Mouse (Mus musculus): ENCODE results near the gene Fgd5. TPM values are rescaled to one million over a fixed set of nuclear protein-coding genes. Genes with fewer than 3 reads are reported as not detected.
A peak's percentile ranks its signal among the peaks of the same experiment; 100 is the strongest.

Gene Fgd5
- total and polyA plus RNA-seq, 3 experiments: 0.03 TPM; not detected in 2

- peak; percentile 34 for DNase-seq (ENCODE audit: low read depth, low spot score)
- Histone ChIP-seq H3K36me3 (ENCODE audit: control insufficient read depth in 1 of 2, insufficient read depth in 2 of 2, low read length in 2 of 2) (no peaks in the 10 kb centered on the region), H3K79me2 (ENCODE audit: control insufficient read depth, insufficient read depth, low read length, poor library complexity) (no peaks in the 10 kb centered on the region)
Measured at GRCm38 (mm10) chr6:92042055-92042454, 63.4 kb downstream of the Fgd5 start.

GRCm38 (mm10) chr6:92042850-92043249 lies 64.2 kb downstream of the Fgd5 start:
- Histone ChIP-seq H3K27me3 (ENCODE audit: control insufficient read depth in 1 of 2, insufficient read depth in 2 of 2, low read length in 2 of 2) (peaks cover 0 to 2% of the 10 kb centered on the region in 2 experiments; a peak in 1 of 4 replicates), H3K4me1 (ENCODE audit: control insufficient read depth in 1 of 2, insufficient read depth in 2 of 2, low read length in 2 of 2) (peaks cover 0 to 5% of the 10 kb centered on the region in 2 experiments; a peak in 1 of 4 replicates), H3K9ac (ENCODE audit: control insufficient read depth, low read depth, low read length, poor library complexity, severe bottlenecking) (no peak overlapping the region), H3K27ac (ENCODE audit: control insufficient read depth, low read depth, low read length) (no peak overlapping the region), H3K36me3 (ENCODE audit: control insufficient read depth in 1 of 2, insufficient read depth in 2 of 2, low read length in 2 of 2) (no peaks in the 10 kb centered on the region), H3K4me3 (ENCODE audit: control insufficient read depth in 1 of 2, insufficient read depth in 1 of 2, low read depth in 2 of 2, low read length in 2 of 2) (no peak overlapping the region), H3K79me2 (ENCODE audit: control insufficient read depth, insufficient read depth, low read length, poor library complexity) (no peaks in the 10 kb centered on the region), H3K9me3 (replicated peaks; ENCODE audit: insufficient read depth, low read length) (no peaks in the 10 kb centered on the region)
- DNase-seq (ENCODE audit: low read depth, low spot score): peak; percentile 81
- TF ChIP-seq TCF12 (IDR thresholded peaks at IDR 0.05; ENCODE audit: low read depth, low read length) (0 out of 2 replicates have a peak, but pooled peaks have one; percentile 18), EP300 (IDR thresholded peaks at IDR 0.05; ENCODE audit: low read depth in 1 of 2, low read length in 2 of 2) (peak; percentile 23 to 49; a peak in 2 of 4 replicates), GATA1 (IDR thresholded peaks at IDR 0.05; ENCODE audit: low read depth, low read length) (peak; percentile 50), RCOR1 (IDR thresholded peaks at IDR 0.05; ENCODE audit: low read depth, low read length) (peak; percentile 85), TAL1 (IDR thresholded peaks at IDR 0.05; ENCODE audit: low read length) (peak; percentile 76), ZNF384 (IDR thresholded peaks at IDR 0.05; ENCODE audit: low read depth, low read length) (no peak)

More at GRCm38 (mm10) chr6:92042055-92042454, 63.4 kb downstream of the Fgd5 start:
- Histone ChIP-seq H3K9ac (ENCODE audit: control insufficient read depth, low read depth, low read length, poor library complexity, severe bottlenecking) (no peak overlapping the region), H3K27me3 (ENCODE audit: control insufficient read depth in 1 of 2, insufficient read depth in 2 of 2, low read length in 2 of 2) (peaks cover 0 to 2% of the 10 kb centered on the region in 2 experiments; a peak in 1 of 4 replicates), H3K27ac (ENCODE audit: control insufficient read depth, low read depth, low read length) (no peak overlapping the region), H3K4me1 (ENCODE audit: control insufficient read depth in 1 of 2, insufficient read depth in 2 of 2, low read length in 2 of 2) (peaks cover 0 to 5% of the 10 kb centered on the region in 2 experiments; a peak in 1 of 4 replicates), H3K9me3 (replicated peaks; ENCODE audit: insufficient read depth, low read length) (no peaks in the 10 kb centered on the region), H3K4me3 (ENCODE audit: control insufficient read depth in 1 of 2, insufficient read depth in 1 of 2, low read depth in 2 of 2, low read length in 2 of 2) (no peak overlapping the region)
- TF ChIP-seq MYC (IDR thresholded peaks at IDR 0.05; ENCODE audit: low read depth, low read length): no peak
- no peak for TF ChIP-seq MEF2A (IDR thresholded peaks at IDR 0.05; ENCODE audit: extremely low read depth, insufficient replicate concordance, low read depth, low read length, poor library complexity, severe bottlenecking)
- no peak for TF ChIP-seq MAFK (IDR thresholded peaks at IDR 0.05; ENCODE audit: borderline replicate concordance, low read depth, low read length)
- no peak for TF ChIP-seq GABPA (IDR thresholded peaks at IDR 0.05; ENCODE audit: low read depth, low read length)
- TF ChIP-seq TAL1 (IDR thresholded peaks at IDR 0.05; ENCODE audit: low read length): no peak
- TF ChIP-seq SIN3A (IDR thresholded peaks at IDR 0.05; ENCODE audit: low read length): no peak
- peak; percentile 37; the same call in 1 of the 2 replicates for TF ChIP-seq RCOR1 (IDR thresholded peaks at IDR 0.05; ENCODE audit: low read depth, low read length)
- no peak for TF ChIP-seq CHD1 (IDR thresholded peaks at IDR 0.05; ENCODE audit: low read depth, low read length)

- Histone ChIP-seq H3K27me3 (ENCODE audit: control insufficient read depth in 1 of 2, insufficient read depth in 2 of 2, low read length in 2 of 2) (peaks cover 0 to 7% of the 10 kb centered on the region in 2 experiments; a peak in 2 of 4 replicates), H3K4me3 (ENCODE audit: control insufficient read depth in 1 of 2, insufficient read depth in 1 of 2, low read depth in 2 of 2, low read length in 2 of 2) (no peak overlapping the region), H3K36me3 (ENCODE audit: control insufficient read depth in 1 of 2, insufficient read depth in 2 of 2, low read length in 2 of 2) (no peaks in the 10 kb centered on the region), H3K79me2 (ENCODE audit: control insufficient read depth, insufficient read depth, low read length, poor library complexity) (no peaks in the 10 kb centered on the region), H3K4me1 (ENCODE audit: control insufficient read depth in 1 of 2, insufficient read depth in 2 of 2, low read length in 2 of 2) (no peaks in the 10 kb centered on the region), H3K9ac (ENCODE audit: control insufficient read depth, low read depth, low read length, poor library complexity, severe bottlenecking) (no peak overlapping the region), H3K9me3 (replicated peaks; ENCODE audit: insufficient read depth, low read length) (no peaks in the 10 kb centered on the region), H3K27ac (ENCODE audit: control insufficient read depth, low read depth, low read length) (no peak overlapping the region)
- DNase-seq (ENCODE audit: low read depth, low spot score): peak; percentile 36
- TF ChIP-seq SMC3 (IDR thresholded peaks at IDR 0.05; ENCODE audit: low read depth, low read length) (0 out of 2 replicates have a peak, but pooled peaks have one; percentile 5), CTCF (IDR thresholded peaks at IDR 0.05 in 2 of 3, conservative IDR thresholded peaks at IDR 0.05 in 1 of 3; ENCODE audit: control insufficient read depth in 1 of 3, insufficient read depth in 1 of 3, low read depth in 2 of 3, low read length in 3 of 3, poor library complexity in 1 of 3, severe bottlenecking in 1 of 3) (peak in 2 of 3 experiments; percentile 30; a peak in 4 of 6 replicates), SIN3A (IDR thresholded peaks at IDR 0.05; ENCODE audit: low read length) (no peak)
Measured at GRCm38 (mm10) chr6:92057768-92058167, 79.1 kb downstream of the Fgd5 start.
